Mouse (Mus musculus) MEL (cell line): ENCODE data around the gene Olfr568. TPM values are rescaled to one million over a fixed set of nuclear protein-coding genes. Genes with fewer than 3 reads are reported as not detected.

ENCODE experiments used
- DNase-seq: peaks from one replicate; pipeline ENCODE4 v3.0.0; 2011; ENCODE audit warnings: low read depth, low spot score
- H3K27ac ChIP-seq: 2 replicates; pipeline ENCODE4 v1.5.1; 2012; ENCODE audit warnings: low read depth, mild to moderate bottlenecking, control low read depth, low read length, moderate library complexity; ENCODE audit not compliant: control insufficient read depth
- H3K27me3 ChIP-seq, 2 experiments: fragments of 150-350 bp in 1 of 2; sonication (generic) in 1 of 2; 2 replicates each; pipeline ENCODE4 v1.6.1; 2012; ENCODE audit warnings: low read length in 2 of 2, mild to moderate bottlenecking in 2 of 2, improper control_type of control experiment in 1 of 2, moderate library complexity in 1 of 2; ENCODE audit not compliant: insufficient read depth in 2 of 2, control insufficient read depth in 1 of 2
- H3K36me3 ChIP-seq, 2 experiments: 2 replicates each; pipeline ENCODE4 v1.6.1; 2012 to 2014; ENCODE audit warnings: low read length in 2 of 2, improper control_type of control experiment in 1 of 2, inconsistent platforms in 1 of 2, mild to moderate bottlenecking in 1 of 2; ENCODE audit not compliant: insufficient read depth in 2 of 2, control insufficient read depth in 1 of 2
- H3K4me1 ChIP-seq, 2 experiments: fragments of 150-350 bp in 1 of 2; sonication (generic) in 1 of 2; 2 replicates each; pipeline ENCODE4 v1.6.1; 2012; ENCODE audit warnings: low read length in 2 of 2, improper control_type of control experiment in 1 of 2, mild to moderate bottlenecking in 1 of 2; ENCODE audit not compliant: insufficient read depth in 2 of 2, control insufficient read depth in 1 of 2
- H3K4me3 ChIP-seq, 2 experiments: fragments of 150-350 bp in 1 of 2; sonication (generic) in 1 of 2; 2 replicates each; pipeline ENCODE4 v1.5.1; 2012; ENCODE audit warnings: low read depth in 2 of 2, low read length in 2 of 2, mild to moderate bottlenecking in 2 of 2, moderate library complexity in 2 of 2, control low read depth in 1 of 2, improper control_type of control experiment in 1 of 2; ENCODE audit not compliant: control insufficient read depth in 1 of 2, insufficient read depth in 1 of 2
- H3K79me2 ChIP-seq: 2 replicates; pipeline ENCODE4 v1.6.1; 2012; ENCODE audit warnings: mild to moderate bottlenecking, low read length, moderate library complexity; ENCODE audit not compliant: control insufficient read depth, poor library complexity, insufficient read depth
- H3K9ac ChIP-seq: 2 replicates; pipeline ENCODE4 v1.6.1; 2012; ENCODE audit warnings: low read depth, mild to moderate bottlenecking, control low read depth, low read length, moderate library complexity; ENCODE audit not compliant: control insufficient read depth, poor library complexity, severe bottlenecking
- H3K9me3 ChIP-seq: fragments of 150-350 bp; sonication (generic); replicated peaks from 2 replicates; pipeline ENCODE4 v1.6.1; 2012; ENCODE audit warnings: mild to moderate bottlenecking, low read length, improper control_type of control experiment, moderate library complexity; ENCODE audit not compliant: insufficient read depth
- CTCF ChIP-seq, 3 experiments: IDR thresholded peaks in 2 of 3; conservative IDR thresholded peaks in 1 of 3; 2 replicates each; pipeline ENCODE4 v1.5.1; 2011 to 2012; ENCODE audit warnings: low read length in 3 of 3, low read depth in 2 of 3, mild to moderate bottlenecking in 2 of 3, improper control_type of control experiment in 1 of 3, inconsistent platforms in 1 of 3, mixed read lengths in 1 of 3, moderate library complexity in 1 of 3; ENCODE audit not compliant: control insufficient read depth in 1 of 3, insufficient read depth in 1 of 3, poor library complexity in 1 of 3, severe bottlenecking in 1 of 3
- ELF1 ChIP-seq: IDR thresholded peaks from 2 replicates; pipeline ENCODE4 v1.6.1; 2014; ENCODE audit warnings: low read depth, mild to moderate bottlenecking, inconsistent platforms, low read length, improper control_type of control experiment, moderate library complexity
- ETS1 ChIP-seq: IDR thresholded peaks from 2 replicates; pipeline ENCODE4 v1.6.1; 2012; ENCODE audit warnings: low read depth, mild to moderate bottlenecking, inconsistent platforms, low read length, improper control_type of control experiment, moderate library complexity
- GABPA ChIP-seq: IDR thresholded peaks from 2 replicates; pipeline ENCODE4 v1.6.1; 2012; ENCODE audit warnings: low read depth, mild to moderate bottlenecking, inconsistent platforms, low read length, improper control_type of control experiment, moderate library complexity
- JUND ChIP-seq: IDR thresholded peaks from 2 replicates; pipeline ENCODE4 v1.6.1; 2011; ENCODE audit warnings: low read depth, mild to moderate bottlenecking, improper control_type of control experiment, low read length
- MAZ ChIP-seq: IDR thresholded peaks from 2 replicates; pipeline ENCODE4 v1.6.1; 2012; ENCODE audit warnings: low read depth, mild to moderate bottlenecking, inconsistent platforms, low read length, improper control_type of control experiment
- MYC ChIP-seq: IDR thresholded peaks from 2 replicates; pipeline ENCODE4 v1.6.1; 2011; ENCODE audit warnings: low read depth, mild to moderate bottlenecking, low read length, improper control_type of control experiment, moderate library complexity
- NELFE ChIP-seq: IDR thresholded peaks from 2 replicates; pipeline ENCODE4 v1.6.1; 2011; ENCODE audit warnings: low read depth, low read length, improper control_type of control experiment
- NRF1 ChIP-seq: IDR thresholded peaks from 2 replicates; pipeline ENCODE4 v1.6.1; 2014; ENCODE audit warnings: low read depth, mild to moderate bottlenecking, inconsistent platforms, low read length, improper control_type of control experiment, moderate library complexity; ENCODE audit not compliant: poor library complexity, insufficient read depth, severe bottlenecking
- POLR2A ChIP-seq, 2 experiments: IDR thresholded peaks; 2 replicates each; pipeline ENCODE4 v1.6.1; 2011 to 2012; ENCODE audit warnings: low read length in 2 of 2, mild to moderate bottlenecking in 2 of 2, control low read depth in 1 of 2, improper control_type of control experiment in 1 of 2, low read depth in 1 of 2, moderate library complexity in 1 of 2; ENCODE audit not compliant: control insufficient read depth in 1 of 2, insufficient read depth in 1 of 2, poor library complexity in 1 of 2
- POLR2AphosphoS5 ChIP-seq: IDR thresholded peaks from 2 replicates; pipeline ENCODE4 v1.6.1; 2012; ENCODE audit warnings: low read depth, borderline replicate concordance, mild to moderate bottlenecking, inconsistent platforms, low read length, moderate library complexity, mixed read lengths
- RAD21 ChIP-seq: IDR thresholded peaks from 2 replicates; pipeline ENCODE4 v1.6.1; 2011; ENCODE audit warnings: mild to moderate bottlenecking, low read depth, low read length, improper control_type of control experiment
- RCOR1 ChIP-seq: IDR thresholded peaks from 2 replicates; pipeline ENCODE4 v1.6.1; 2012; ENCODE audit warnings: low read depth, mild to moderate bottlenecking, inconsistent platforms, low read length, improper control_type of control experiment
- SIN3A ChIP-seq: IDR thresholded peaks from 2 replicates; pipeline ENCODE4 v1.6.1; 2012; ENCODE audit warnings: low read length, improper control_type of control experiment, inconsistent platforms
- SMC3 ChIP-seq: IDR thresholded peaks from 2 replicates; pipeline ENCODE4 v1.6.1; 2011; ENCODE audit warnings: low read depth, low read length, improper control_type of control experiment
- TCF12 ChIP-seq: IDR thresholded peaks from 2 replicates; pipeline ENCODE4 v1.6.1; 2014; ENCODE audit warnings: low read depth, mild to moderate bottlenecking, inconsistent platforms, low read length, improper control_type of control experiment, moderate library complexity
- UBTF ChIP-seq: IDR thresholded peaks from 2 replicates; pipeline ENCODE4 v1.6.1; 2012; ENCODE audit warnings: low read depth, mild to moderate bottlenecking, inconsistent platforms, low read length, improper control_type of control experiment, moderate library complexity, borderline replicate concordance; ENCODE audit not compliant: insufficient read depth
- ZC3H11A ChIP-seq: IDR thresholded peaks from 2 replicates; pipeline ENCODE4 v1.6.1; 2012; ENCODE audit warnings: low read depth, mild to moderate bottlenecking, inconsistent platforms, low read length, improper control_type of control experiment
- ZNF384 ChIP-seq: IDR thresholded peaks from 2 replicates; pipeline ENCODE4 v1.6.1; 2012; ENCODE audit warnings: low read depth, mild to moderate bottlenecking, inconsistent platforms, low read length, improper control_type of control experiment
- polyA plus RNA-seq, 2 experiments: library from polyadenylated mRNA; stranded (reverse) in 1 of 2; unstranded in 1 of 2; fragments of >175 nt in 1 of 2; fragments of >200 nt in 1 of 2; gene quantifications; 2 replicates each; pipeline versions ENCODE4 v1.2.1 to v1.2.4; 2012; ENCODE audit warnings: low replicate concordance in 2 of 2, low read depth in 1 of 2; ENCODE audit not compliant: insufficient read length in 2 of 2, insufficient read depth in 1 of 2, missing spikeins in 1 of 2
- total RNA-seq: library from RNA; depleted of rRNA; stranded (reverse); fragments of 300-350 nt; gene quantifications from 2 replicates; pipeline ENCODE4 v1.2.3, GENCODE M21; 2012

The Olfr568 gene
- total and polyA plus RNA-seq, 3 experiments, result not detected

DNA sequence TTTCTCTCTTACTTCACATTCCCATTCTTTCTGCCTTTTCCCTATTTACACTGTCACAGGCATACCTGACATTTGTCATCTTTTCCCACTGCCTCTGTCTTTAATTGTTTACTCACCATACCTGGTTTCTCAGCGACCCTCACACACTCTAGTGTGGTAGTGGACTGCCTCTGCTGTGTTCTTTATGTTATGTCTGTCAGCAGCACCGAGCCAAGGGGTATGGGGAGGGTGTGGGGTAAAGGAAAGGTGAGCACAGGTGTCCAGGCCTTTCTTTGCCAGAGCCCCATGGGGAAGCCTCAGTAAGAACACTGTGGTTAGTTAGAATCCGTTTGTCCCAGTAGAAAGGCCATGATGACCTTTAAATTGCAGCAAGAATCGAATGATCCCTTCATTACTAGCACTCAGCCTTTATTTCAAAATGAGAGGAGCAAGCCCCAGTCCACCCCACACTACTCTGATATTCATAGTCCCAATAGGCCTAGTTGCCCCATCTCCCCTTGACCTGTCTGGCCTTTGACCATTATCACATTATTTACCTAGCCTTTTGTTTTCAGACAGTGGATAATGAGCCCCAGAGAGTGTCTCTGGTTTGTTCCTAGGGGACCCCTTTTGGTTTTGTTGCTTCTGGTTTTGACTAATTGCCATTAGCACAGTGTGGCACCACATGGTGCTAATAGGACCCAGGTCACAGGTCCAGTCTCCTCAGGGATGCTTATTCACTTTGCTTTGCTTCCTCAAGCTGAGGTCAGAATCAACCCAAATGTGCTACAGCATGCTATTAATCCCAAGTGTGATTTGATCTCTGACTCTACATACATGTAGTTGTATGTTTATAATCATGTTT is 40.3 kb downstream of the Olfr568 start, which contains the start of gene Olfr571:
Gene Olfr571, minus strand, starts transcription at position 505 of the 844 bp plus-strand sequence.
- no peaks in the 10 kb centered on the region for H3K4me1 ChIP-seq
- H3K79me2 ChIP-seq, result no peaks in the 10 kb centered on the region
- no peak within 1 kb of the TSS for H3K9ac ChIP-seq
- H3K27ac ChIP-seq, result no peak within 1 kb of the TSS
- no peak for TF ChIP-seq NELFE
- no peak for TF ChIP-seq ELF1
- TF ChIP-seq RCOR1, result no peak
- TF ChIP-seq SIN3A, result no peak
- no peak for TF ChIP-seq ZNF384
- no peak for TF ChIP-seq POLR2AphosphoS5
- no peak for TF ChIP-seq UBTF
- TF ChIP-seq GABPA, result no peak
- no peak for TF ChIP-seq MAZ
- no peak for TF ChIP-seq CTCF (IDR thresholded peaks at IDR 0.05 in 2 of 3, conservative IDR thresholded peaks at IDR 0.05 in 1 of 3; ENCODE audit: control insufficient read depth in 1 of 3, insufficient read depth in 1 of 3, low read depth in 2 of 3, low read length in 3 of 3, poor library complexity in 1 of 3, severe bottlenecking in 1 of 3)
- no peak for TF ChIP-seq RAD21
- no peak for TF ChIP-seq TCF12
- no peak for TF ChIP-seq POLR2A (IDR thresholded peaks at IDR 0.05; ENCODE audit: control insufficient read depth in 1 of 2, insufficient read depth in 1 of 2, low read depth in 1 of 2, low read length in 2 of 2, poor library complexity in 1 of 2)
- no peak for TF ChIP-seq ETS1
- no peak for TF ChIP-seq MYC
- TF ChIP-seq JUND, result no peak
- TF ChIP-seq NRF1, result no peak
- no peak within 1 kb of the TSS for H3K4me3 ChIP-seq
- no peak for DNase-seq
- H3K27me3 ChIP-seq, result no peaks in the 10 kb centered on the region
- H3K9me3 ChIP-seq, result no peaks in the 10 kb centered on the region
- H3K36me3 ChIP-seq, result no peaks in the 10 kb centered on the region

DNA sequence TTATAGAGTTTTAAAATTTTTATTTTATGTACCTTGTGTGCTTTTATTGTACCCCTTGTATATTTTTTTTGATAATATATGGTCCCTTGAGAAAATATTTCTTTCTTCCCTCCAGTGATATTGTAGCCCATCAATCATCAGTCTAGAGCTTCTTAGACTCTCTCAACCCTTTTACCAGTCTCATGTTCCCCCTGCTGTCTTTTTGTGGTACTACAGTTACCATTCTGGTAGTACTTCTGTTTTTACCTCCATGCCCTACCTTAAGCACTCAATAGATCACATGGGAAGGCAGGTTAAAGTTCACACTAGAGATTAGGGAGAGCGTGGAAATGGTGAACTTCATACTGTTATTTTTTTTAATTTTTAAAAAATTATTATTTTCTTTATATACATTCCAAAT is 42.7 kb downstream of the Olfr568 start:
- TF ChIP-seq SMC3 (peak; percentile 81), RAD21 (peak; percentile 75), CTCF (IDR thresholded peaks at IDR 0.05 in 2 of 3, conservative IDR thresholded peaks at IDR 0.05 in 1 of 3; ENCODE audit: control insufficient read depth in 1 of 3, insufficient read depth in 1 of 3, low read depth in 2 of 3, low read length in 3 of 3, poor library complexity in 1 of 3, severe bottlenecking in 1 of 3) (peak in 2 of 3 experiments; percentile 54 to 74; a peak in 4 of 6 replicates), NRF1 (no peak), ZC3H11A (peak; percentile 40; the same call in 1 of the 2 replicates)
- TF ChIP-seq, all 39 proteins: peak for 4
- DNase-seq, result peak; percentile 68

More for the DNA sequence above, 42.7 kb downstream of the Olfr568 start:
- H3K79me2 ChIP-seq, result no peaks in the 10 kb centered on the region
- H3K9ac ChIP-seq, result no peak overlapping the region
- no peaks in the 10 kb centered on the region for H3K9me3 ChIP-seq
- no peak overlapping the region for H3K4me3 ChIP-seq
- no peak overlapping the region for H3K27ac ChIP-seq
- H3K4me1 ChIP-seq, result no peaks in the 10 kb centered on the region
- H3K36me3 ChIP-seq, result no peaks in the 10 kb centered on the region
- no peaks in the 10 kb centered on the region for H3K27me3 ChIP-seq
